ENCODE assay signal across 23 mouse cellular contexts in the genomic region with DNA sequence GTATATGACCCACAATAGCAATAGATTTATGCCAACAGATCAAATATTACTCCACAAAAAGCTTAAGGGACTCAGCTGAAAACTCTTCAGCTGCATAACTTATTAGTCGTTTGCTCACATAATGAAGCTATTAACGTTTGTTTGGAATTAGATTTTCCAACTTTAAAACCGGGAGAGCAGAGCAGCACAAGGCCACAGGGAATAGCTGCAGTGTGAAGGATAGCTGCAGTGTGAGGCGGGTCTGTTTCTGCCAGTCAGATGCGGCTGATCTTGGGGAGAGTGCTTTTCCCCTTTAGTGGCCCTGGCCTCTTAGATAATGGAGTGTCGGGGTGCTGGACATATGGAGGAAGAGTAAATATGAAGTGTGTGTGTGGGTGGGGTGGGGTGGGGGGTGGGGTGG. TPM values are rescaled to one million over a fixed set of nuclear protein-coding genes. Genes with fewer than 3 reads are reported as not detected.
A peak's percentile ranks its signal among the peaks of the same experiment; 100 is the strongest.
DNase-seq lines count a peak whose midpoint lies in the region; ATAC-seq and TF ChIP-seq lines count a peak whose summit lies in the region.
"Had no signal": no experiment of that assay in that cellular context is flagged by ENCODE, and none has a peak within 500 bp of the region (broad histone marks: within the 10 kb centered on the region; RNA-seq: fewer than 3 reads in every experiment).

No protein-coding gene starts in this region.

- no peaks in the 10 kb centered on the region for H3K36me3 ChIP-seq in embryonic facial prominence, embryonic 14.5 days (ENCODE audit: control insufficient read depth, insufficient read depth, low read length)
- H3K36me3 ChIP-seq in embryonic facial prominence, embryonic 10.5 days (replicated peaks), result no peaks in the 10 kb centered on the region
- H3K36me3 ChIP-seq in hindbrain, postnatal 0 days (ENCODE audit: insufficient read depth, low read length), result no peaks in the 10 kb centered on the region
- no peaks in the 10 kb centered on the region for H3K36me3 ChIP-seq in hindbrain, embryonic 14.5 days (replicated peaks; ENCODE audit: control insufficient read depth, insufficient read depth)
- no peaks in the 10 kb centered on the region for H3K36me3 ChIP-seq in neural tube, embryonic 15.5 days
- H3K36me3 ChIP-seq: embryonic facial prominence, embryonic 12.5 days; forebrain, embryonic 12.5 days; forebrain, embryonic 15.5 days; heart, embryonic 10.5 days; heart, embryonic 13.5 days; hindbrain, embryonic 12.5 days; intestine, embryonic 15.5 days had no signal

- WGBS in embryonic facial prominence, embryonic 14.5 days, result 36% methylated on average over 6 of the region's 6 CpGs
- WGBS in embryonic facial prominence, embryonic 10.5 days, result 61% methylated on average over 6 of the region's 6 CpGs
- 56% methylated on average over 6 of the region's 6 CpGs for WGBS in hindbrain, postnatal 0 days
- 63% methylated on average over 6 of the region's 6 CpGs for WGBS in hindbrain, embryonic 14.5 days
- 40% methylated on average over 6 of the region's 6 CpGs for WGBS in neural tube, embryonic 15.5 days

- no peak overlapping the region for H3K27ac ChIP-seq in embryonic facial prominence, embryonic 14.5 days (replicated peaks; ENCODE audit: low read depth, low read length)
- H3K27ac ChIP-seq in embryonic facial prominence, embryonic 10.5 days (replicated peaks), result no peak overlapping the region
- no peak overlapping the region for H3K27ac ChIP-seq in hindbrain, postnatal 0 days
- H3K27ac ChIP-seq in hindbrain, embryonic 14.5 days, result no peak overlapping the region
- H3K27ac ChIP-seq in neural tube, embryonic 15.5 days (replicated peaks), result no peak overlapping the region
- H3K27ac ChIP-seq: embryonic facial prominence, embryonic 12.5 days; forebrain, embryonic 12.5 days; forebrain, embryonic 15.5 days; heart, adult 2 months; heart, embryonic 10.5 days; heart, embryonic 13.5 days; hindbrain, embryonic 12.5 days; intestine, embryonic 15.5 days had no signal

- TF ChIP-seq CTCF in hindbrain, postnatal 0 days (IDR thresholded peaks at IDR 0.05; ENCODE audit: low read depth), result no peak

- no peaks in the 10 kb centered on the region for H3K27me3 ChIP-seq in embryonic facial prominence, embryonic 14.5 days (replicated peaks; ENCODE audit: control insufficient read depth, insufficient read depth, low read length)
- H3K27me3 ChIP-seq in embryonic facial prominence, embryonic 10.5 days (replicated peaks; ENCODE audit: low read depth, poor library complexity, severe bottlenecking), result peaks cover 23% of the 10 kb centered on the region
- no peaks in the 10 kb centered on the region for H3K27me3 ChIP-seq in hindbrain, postnatal 0 days (ENCODE audit: insufficient read depth, low read length)
- H3K27me3 ChIP-seq in hindbrain, embryonic 14.5 days (ENCODE audit: control insufficient read depth, insufficient read depth, low read length), result no peaks in the 10 kb centered on the region
- H3K27me3 ChIP-seq in neural tube, embryonic 15.5 days (replicated peaks), result peaks cover 11% of the 10 kb centered on the region; the same call in 1 of the 2 replicates
- H3K27me3 ChIP-seq: forebrain, embryonic 15.5 days; intestine, embryonic 15.5 days had no signal

- H3K4me2 ChIP-seq in embryonic facial prominence, embryonic 14.5 days (ENCODE audit: low read depth, low read length), result no peak overlapping the region
- no peak overlapping the region for H3K4me2 ChIP-seq in hindbrain, postnatal 0 days (ENCODE audit: low read depth, low read length)
- H3K4me2 ChIP-seq in hindbrain, embryonic 14.5 days (replicated peaks), result no peak overlapping the region
- no peak overlapping the region for H3K4me2 ChIP-seq in neural tube, embryonic 15.5 days
- H3K4me2 ChIP-seq: embryonic facial prominence, embryonic 12.5 days; forebrain, embryonic 12.5 days; forebrain, embryonic 15.5 days; heart, embryonic 13.5 days; hindbrain, embryonic 12.5 days; intestine, embryonic 15.5 days had no signal

- no peak overlapping the region for H3K4me3 ChIP-seq in embryonic facial prominence, embryonic 14.5 days (ENCODE audit: low read depth, low read length)
- H3K4me3 ChIP-seq in embryonic facial prominence, embryonic 10.5 days, result no peak overlapping the region
- no peak overlapping the region for H3K4me3 ChIP-seq in hindbrain, postnatal 0 days (ENCODE audit: low read length)
- H3K4me3 ChIP-seq in hindbrain, embryonic 14.5 days (replicated peaks; ENCODE audit: low read length), result no peak overlapping the region
- no peak overlapping the region for H3K4me3 ChIP-seq in neural tube, embryonic 15.5 days (replicated peaks)
- H3K4me3 ChIP-seq: embryonic facial prominence, embryonic 12.5 days; erythroblast, embryonic 14.5 days; forebrain, embryonic 12.5 days; forebrain, embryonic 15.5 days; heart, adult 2 months; heart, embryonic 10.5 days; heart, embryonic 13.5 days; hindbrain, embryonic 12.5 days; intestine, embryonic 15.5 days had no signal

- no peaks in the 10 kb centered on the region for H3K9me3 ChIP-seq in embryonic facial prominence, embryonic 14.5 days (ENCODE audit: control insufficient read depth, low read length)
- H3K9me3 ChIP-seq in embryonic facial prominence, embryonic 10.5 days, result no peaks in the 10 kb centered on the region
- H3K9me3 ChIP-seq in hindbrain, postnatal 0 days (ENCODE audit: low read length), result no peaks in the 10 kb centered on the region
- H3K9me3 ChIP-seq in hindbrain, embryonic 14.5 days (ENCODE audit: control insufficient read depth, low read length), result no peaks in the 10 kb centered on the region
- H3K9me3 ChIP-seq in neural tube, embryonic 15.5 days (replicated peaks), result no peaks in the 10 kb centered on the region
- H3K9me3 ChIP-seq: embryonic facial prominence, embryonic 12.5 days; forebrain, embryonic 12.5 days; forebrain, embryonic 15.5 days; heart, embryonic 10.5 days; heart, embryonic 13.5 days; hindbrain, embryonic 12.5 days; intestine, embryonic 15.5 days had no signal

- ATAC-seq in embryonic facial prominence, embryonic 14.5 days (ENCODE audit: low read depth), result no peak
- 0 out of 2 replicates have a peak, but pooled peaks have one; percentile 35 for ATAC-seq in hindbrain, postnatal 0 days
- no peak for ATAC-seq in hindbrain, embryonic 14.5 days (ENCODE audit: low FRiP score)
- ATAC-seq in neural tube, embryonic 15.5 days (ENCODE audit: low FRiP score), result peak; percentile 73; the same call in 1 of the 2 replicates
- ATAC-seq: activated CD4-positive, CD25-positive, alpha-beta regulatory T cell, adult 4 months; forebrain, embryonic 15.5 days; intestine, embryonic 15.5 days had no signal

- H3K9ac ChIP-seq in embryonic facial prominence, embryonic 14.5 days (ENCODE audit: low read depth, low read length), result no peak overlapping the region
- H3K9ac ChIP-seq in hindbrain, postnatal 0 days (replicated peaks; ENCODE audit: low read length), result no peak overlapping the region
- no peak overlapping the region for H3K9ac ChIP-seq in hindbrain, embryonic 14.5 days
- no peak overlapping the region for H3K9ac ChIP-seq in neural tube, embryonic 15.5 days (replicated peaks)
- H3K9ac ChIP-seq: embryonic facial prominence, embryonic 12.5 days; forebrain, embryonic 12.5 days; forebrain, embryonic 15.5 days; heart, embryonic 13.5 days; hindbrain, embryonic 12.5 days; intestine, embryonic 15.5 days had no signal

- peak; percentile 38 for DNase-seq in embryonic facial prominence, embryonic 14.5 days (ENCODE audit: low spot score)
- DNase-seq in embryonic facial prominence, embryonic 10.5 days (ENCODE audit: low spot score), result no peak
- peak; percentile 22 for DNase-seq in hindbrain, postnatal 0 days (ENCODE audit: low spot score)
- no peak for DNase-seq in hindbrain, embryonic 14.5 days (ENCODE audit: low spot score)
- no peak for DNase-seq in neural tube, embryonic 10.5 days (ENCODE audit: extremely low spot score, low spot score)
- DNase-seq: adrenal gland, postnatal 10 days; adrenal gland, postnatal 36 days; cerebellum, adult 18-20 months; cerebellum, adult 9-10 months; cerebellum, postnatal 14 days; gastrocnemius, postnatal 25 days; heart, adult 2 months had no signal

- H3K4me1 ChIP-seq in embryonic facial prominence, embryonic 14.5 days (ENCODE audit: control insufficient read depth, insufficient read depth, low read length), result no peaks in the 10 kb centered on the region
- H3K4me1 ChIP-seq in embryonic facial prominence, embryonic 10.5 days, result peaks cover 3% of the 10 kb centered on the region; the same call in 1 of the 2 replicates
- no peaks in the 10 kb centered on the region for H3K4me1 ChIP-seq in hindbrain, postnatal 0 days (ENCODE audit: insufficient read depth, low read length)
- H3K4me1 ChIP-seq in hindbrain, embryonic 14.5 days (replicated peaks; ENCODE audit: control insufficient read depth, insufficient read depth, low read length), result no peaks in the 10 kb centered on the region
- peaks cover 5% of the 10 kb centered on the region; the same call in 1 of the 2 replicates for H3K4me1 ChIP-seq in neural tube, embryonic 15.5 days
- H3K4me1 ChIP-seq: embryonic facial prominence, embryonic 12.5 days; forebrain, embryonic 12.5 days; forebrain, embryonic 15.5 days; heart, embryonic 10.5 days; hindbrain, embryonic 12.5 days; intestine, embryonic 15.5 days had no signal

RNA-seq across cellular contexts. Expression of gene Ccdc3, which starts 6.9 kb away (rescaled TPM):
- polyA plus RNA-seq in embryonic facial prominence, embryonic 14.5 days (2014; fragmentation: Nextera tagmentation; extraction: Ambion mirVana), result 25.8 and 25.9 TPM in 2 replicates
- polyA plus RNA-seq in embryonic facial prominence, embryonic 10.5 days (2016; fragmentation: Nextera tagmentation; extraction: Ambion mirVana), result 0.99 and 1.8 TPM in 2 replicates
- 18.9 and 21.5 TPM in 2 replicates for total RNA-seq in hindbrain, postnatal 0 days (2014; rRNA removed)
- 7.1 and 8.4 TPM in 2 replicates for polyA plus RNA-seq in hindbrain, postnatal 0 days (2015; fragmentation: Nextera tagmentation; extraction: Ambion mirVana)
- 13.9 and 16.6 TPM in 2 replicates for polyA plus RNA-seq in hindbrain, embryonic 14.5 days (2014; fragmentation: Nextera tagmentation; extraction: Ambion mirVana)
- 11.4 and 14.8 TPM in 2 replicates for polyA plus RNA-seq in neural tube, embryonic 15.5 days (2015; fragmentation: Nextera tagmentation; extraction: Ambion mirVana)
- total RNA-seq: hematopoietic stem cell, adult 5-6 weeks had no signal
- polyA plus RNA-seq: activated CD4-positive, CD25-positive, alpha-beta regulatory T cell, adult 4 months had no signal

Comparison
In these comparisons a context has a peak if more than half of its experiments do, and no peak if none do; other contexts are left out.
1. ATAC-seq: peak in hindbrain, postnatal 0 days (single experiment) and neural tube, embryonic 15.5 days (single experiment); none in embryonic facial prominence, embryonic 14.5 days (single experiment) and hindbrain, embryonic 14.5 days (single experiment).
2. DNase-seq: peak in embryonic facial prominence, embryonic 14.5 days (single experiment) and hindbrain, postnatal 0 days (single experiment); none in embryonic facial prominence, embryonic 10.5 days (single experiment), hindbrain, embryonic 14.5 days (single experiment) and neural tube, embryonic 10.5 days (single experiment).